Mouse (Mus musculus): ENCODE results near the gene Eefsec.

DNA sequence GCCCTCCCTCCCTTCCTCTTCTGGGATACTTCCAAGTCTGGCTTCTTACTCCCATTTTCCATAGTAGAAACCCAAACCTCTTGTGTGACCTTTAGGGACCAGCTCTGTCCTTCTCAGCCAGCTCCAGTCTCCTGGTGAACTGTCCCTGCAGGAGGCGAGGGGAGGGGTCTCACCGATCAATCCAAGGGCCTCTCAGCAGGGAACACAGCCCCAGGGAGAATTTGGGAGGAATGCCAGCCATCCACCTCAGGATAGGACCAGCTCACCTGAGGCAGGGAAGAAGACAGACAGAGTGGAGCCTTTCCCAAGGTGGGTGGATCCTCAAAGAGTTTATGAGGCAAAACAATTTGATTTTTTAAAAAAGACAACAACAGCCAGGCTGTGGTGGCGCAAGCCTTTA is 236.2 kb downstream of the Eefsec start:
- TF ChIP-seq CTCF (IDR thresholded peaks at IDR 0.05; ENCODE audit: extremely low read depth, insufficient read length, insufficient replicate concordance, low read depth, low read length) = no peak
- no peak for TF ChIP-seq POLR2A (IDR thresholded peaks at IDR 0.05; ENCODE audit: low read depth, low read length)

Data from small intestine, adult 2 months (tissue).